9 mouse cellular contexts compared by ENCODE assay signal in genomic region chr2:134787336-134788095, GRCm38 (mm10). TPM values are rescaled to one million over a fixed set of nuclear protein-coding genes. Genes with fewer than 3 reads are reported as not detected.
DNase-seq lines count a peak whose midpoint lies in the region; ATAC-seq and TF ChIP-seq lines count a peak whose summit lies in the region.
"Had no signal": no experiment of that assay in that cellular context is flagged by ENCODE, and none has a peak within 500 bp of the region (broad histone marks: within the 10 kb centered on the region; RNA-seq: fewer than 3 reads in every experiment).

No protein-coding gene starts in this region.

- H3K4me3 ChIP-seq in forebrain, embryonic 11.5 days (ENCODE audit: low read depth, low read length), result peak overlapping the region; percentile 65
- peak overlapping the region; percentile 72 for H3K4me3 ChIP-seq in kidney, embryonic 15.5 days (replicated peaks)
- H3K4me3 ChIP-seq in myocyte, result peak overlapping the region; percentile 25

- DNase-seq in kidney, adult 11 months, result peak; percentile 9
- no peak for DNase-seq in kidney, adult 18-20 months
- DNase-seq in forebrain, embryonic 11.5 days (ENCODE audit: low spot score), result no peak
- DNase-seq in right cerebral cortex, postnatal 25 days, result no peak
- DNase-seq in cerebellum, postnatal 4 days (ENCODE audit: low spot score in 2 of 2), result no peak
- DNase-seq in urinary bladder, adult 18-20 months (ENCODE audit: low spot score in 2 of 2), result no peak

- H3K4me1 ChIP-seq in forebrain, embryonic 11.5 days (replicated peaks; ENCODE audit: control insufficient read depth, insufficient read depth, low read length), result peaks cover 7% of the 10 kb centered on the region; the same call in 1 of the 2 replicates
- peaks cover 14% of the 10 kb centered on the region; the same call in 1 of the 2 replicates for H3K4me1 ChIP-seq in kidney, embryonic 15.5 days

- H3ac ChIP-seq in myocyte (ENCODE audit: control insufficient read depth, insufficient read length), result no peak overlapping the region

- WGBS in forebrain, embryonic 11.5 days, result 44% methylated on average over 12 of the region's 12 CpGs
- 63% methylated on average over 12 of the region's 12 CpGs for WGBS in kidney, embryonic 15.5 days

- H3K79me2 ChIP-seq in myocyte (ENCODE audit: control insufficient read depth, insufficient read depth), result no peaks in the 10 kb centered on the region

- peaks cover 2% of the 10 kb centered on the region; the same call in 1 of the 2 replicates for H3K27me3 ChIP-seq in forebrain, embryonic 11.5 days (ENCODE audit: control insufficient read depth, insufficient read depth, low read length)
- H3K27me3 ChIP-seq in kidney, embryonic 15.5 days, result peaks cover 18% of the 10 kb centered on the region
- H3K27me3 ChIP-seq in myocyte (ENCODE audit: control insufficient read depth, insufficient read depth, insufficient read length), result no peaks in the 10 kb centered on the region

- ATAC-seq in forebrain, embryonic 11.5 days (replicated peaks; ENCODE audit: low FRiP score), result no peak
- no peak for ATAC-seq in kidney, embryonic 15.5 days (replicated peaks; ENCODE audit: low FRiP score)

- TF ChIP-seq POLR2A in myocyte (IDR thresholded peaks at IDR 0.05; ENCODE audit: insufficient read length, low read depth), result no peak

- no peak overlapping the region for H3K9ac ChIP-seq in forebrain, embryonic 11.5 days (ENCODE audit: low read length)
- H3K9ac ChIP-seq in kidney, embryonic 15.5 days, result peak overlapping the region; percentile 62; the same call in 1 of the 2 replicates

- H3K27ac ChIP-seq in forebrain, embryonic 11.5 days (ENCODE audit: low read depth, low read length), result no peak overlapping the region
- H3K27ac ChIP-seq in kidney, embryonic 15.5 days, result no peak overlapping the region

- no peaks in the 10 kb centered on the region for H3K9me3 ChIP-seq in forebrain, embryonic 11.5 days (ENCODE audit: control insufficient read depth, low read length)
- no peaks in the 10 kb centered on the region for H3K9me3 ChIP-seq in kidney, embryonic 15.5 days (replicated peaks)

- peak overlapping the region; percentile 97 for H3K4me2 ChIP-seq in forebrain, embryonic 11.5 days (ENCODE audit: low read depth, low read length, severe bottlenecking)
- peak overlapping the region; percentile 96 for H3K4me2 ChIP-seq in kidney, embryonic 15.5 days
- H3K4me2 ChIP-seq in myocyte (ENCODE audit: low read depth), result peak overlapping the region; percentile 52

- no peaks in the 10 kb centered on the region for H3K36me3 ChIP-seq in forebrain, embryonic 11.5 days (ENCODE audit: control insufficient read depth, insufficient read depth, low read length)
- no peaks in the 10 kb centered on the region for H3K36me3 ChIP-seq in kidney, embryonic 15.5 days
- no peaks in the 10 kb centered on the region for H3K36me3 ChIP-seq in myocyte (ENCODE audit: control insufficient read depth, insufficient read depth)
- H3K36me3 ChIP-seq: G1E had no signal

TF ChIP-seq in myocyte, 11 proteins besides CTCF, POLR2A, EP300 and RAD21:
- TF ChIP-seq TCF3 (IDR thresholded peaks at IDR 0.05; ENCODE audit: insufficient read length, low read depth) (no peak), REST (IDR thresholded peaks at IDR 0.05; ENCODE audit: insufficient read depth, insufficient read length) (no peak), MYOD1 (IDR thresholded peaks at IDR 0.05; ENCODE audit: control insufficient read depth in 1 of 3, insufficient read length in 2 of 3, low read depth in 2 of 3) (no peak), CEBPB (IDR thresholded peaks at IDR 0.05; ENCODE audit: insufficient read depth, poor library complexity, severe bottlenecking) (no peak), USF1 (IDR thresholded peaks at IDR 0.05; ENCODE audit: low read depth) (no peak), SRF (IDR thresholded peaks at IDR 0.05; ENCODE audit: control insufficient read depth, insufficient read length, low read depth) (no peak), TCF12 (IDR thresholded peaks at IDR 0.05; ENCODE audit: insufficient read depth, poor library complexity, severe bottlenecking) (no peak), MYOG (IDR thresholded peaks at IDR 0.05; ENCODE audit: control insufficient read depth in 1 of 3, insufficient read depth in 1 of 3, insufficient read length in 2 of 3, low read depth in 2 of 3) (no peak), POLR2AphosphoS2 (IDR thresholded peaks at IDR 0.05; ENCODE audit: insufficient read length, low read depth) (no peak), MAX (IDR thresholded peaks at IDR 0.05; ENCODE audit: low read depth) (no peak), E2F4 (IDR thresholded peaks at IDR 0.05; ENCODE audit: insufficient read depth) (no peak)

RNA-seq across cellular contexts. Expression of gene Plcb1, which starts 1.6 kb away (rescaled TPM):
- 12.8 TPM in 2 replicates for polyA plus RNA-seq in forebrain, embryonic 11.5 days (2014; fragmentation: Nextera tagmentation; extraction: Ambion mirVana)
- polyA plus RNA-seq in kidney, embryonic 15.5 days (2015; fragmentation: Nextera tagmentation; extraction: Ambion mirVana), result 29.5 and 30.1 TPM in 2 replicates
- 0.76 TPM for polyA plus RNA-seq in myocyte (2012; fragmentation: generic; extraction: Trizol)
- polyA plus RNA-seq: G1E had no signal
